8 mouse cellular contexts compared by ENCODE assay signal in the genomic region with DNA sequence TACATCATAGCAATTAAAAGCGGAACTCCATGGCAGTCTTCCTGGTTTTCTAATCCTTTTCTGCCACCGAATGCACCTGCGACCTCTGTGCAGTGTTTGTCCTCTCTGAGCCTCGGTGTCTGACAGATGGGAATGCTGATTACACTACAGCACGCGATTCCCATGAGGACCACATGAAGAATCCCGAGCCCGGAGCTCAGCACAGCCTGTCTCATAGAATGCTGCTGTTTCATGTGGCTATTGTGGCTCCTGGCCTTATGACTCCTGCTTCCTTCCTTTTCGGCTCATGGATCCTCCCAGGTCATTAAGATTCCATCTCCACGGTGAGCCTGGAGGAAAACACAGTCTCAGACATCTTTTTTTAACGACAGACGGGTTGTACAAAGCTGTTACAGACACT. TPM values are rescaled to one million over a fixed set of nuclear protein-coding genes. Genes with fewer than 3 reads are reported as not detected.
A peak's percentile ranks its signal among the peaks of the same experiment; 100 is the strongest.
DNase-seq lines count a peak whose midpoint lies in the region; ATAC-seq and TF ChIP-seq lines count a peak whose summit lies in the region.

No protein-coding gene starts in this region.

- H3K4me3 ChIP-seq in forebrain, embryonic 14.5 days (ENCODE audit: low read depth, low read length), result no peak overlapping the region
- H3K4me3 ChIP-seq in forebrain, embryonic 16.5 days (replicated peaks; ENCODE audit: low read length), result no peak overlapping the region
- H3K4me3 ChIP-seq in liver, embryonic 11.5 days (ENCODE audit: low read depth, low read length), result no peak overlapping the region

- DNase-seq in forebrain, embryonic 14.5 days (ENCODE audit: low spot score), result peak; percentile 28
- DNase-seq in brain, embryonic 14.5 days (ENCODE audit: low read depth), result peak; percentile 68
- DNase-seq in heart, postnatal 25 days (ENCODE audit: low spot score), result peak; percentile 35
- peak; percentile 33 for DNase-seq in lung, postnatal 36 days
- DNase-seq in right cerebral cortex, adult 2 months (ENCODE audit: low spot score in 2 of 2), result no peak
- DNase-seq in T-cell, adult 2 months (ENCODE audit: low spot score), result no peak
- DNase-seq in liver, embryonic 11.5 days (ENCODE audit: low spot score), result no peak

- H3K36me3 ChIP-seq in forebrain, embryonic 14.5 days (ENCODE audit: control insufficient read depth, insufficient read depth, low read length), result no peaks in the 10 kb centered on the region
- H3K36me3 ChIP-seq in forebrain, embryonic 16.5 days (ENCODE audit: control insufficient read depth, insufficient read depth), result no peaks in the 10 kb centered on the region
- H3K36me3 ChIP-seq in liver, embryonic 11.5 days (ENCODE audit: control insufficient read depth, insufficient read depth, low read length), result no peaks in the 10 kb centered on the region

- H3K27me3 ChIP-seq in forebrain, embryonic 14.5 days (replicated peaks; ENCODE audit: control insufficient read depth, insufficient read depth, low read length), result no peaks in the 10 kb centered on the region
- H3K27me3 ChIP-seq in forebrain, embryonic 16.5 days (replicated peaks; ENCODE audit: control insufficient read depth, insufficient read depth, low read length), result no peaks in the 10 kb centered on the region
- H3K27me3 ChIP-seq in liver, embryonic 11.5 days (replicated peaks; ENCODE audit: control insufficient read depth, insufficient read depth, low read length), result no peaks in the 10 kb centered on the region

- no peaks in the 10 kb centered on the region for H3K4me1 ChIP-seq in forebrain, embryonic 14.5 days (ENCODE audit: control insufficient read depth, insufficient read depth, low read length)
- no peaks in the 10 kb centered on the region for H3K4me1 ChIP-seq in forebrain, embryonic 16.5 days (replicated peaks; ENCODE audit: control insufficient read depth, insufficient read depth, low read length)
- H3K4me1 ChIP-seq in liver, embryonic 11.5 days (replicated peaks; ENCODE audit: control insufficient read depth, insufficient read depth, low read length), result no peaks in the 10 kb centered on the region

- TF ChIP-seq CTCF in brain, embryonic 14.5 days (IDR thresholded peaks at IDR 0.05; ENCODE audit: borderline replicate concordance, extremely low read depth, insufficient read depth, insufficient read length), result no peak

- 57% methylated on average over 12 of the region's 12 CpGs for WGBS in forebrain, embryonic 14.5 days
- 51% methylated on average over 12 of the region's 12 CpGs for WGBS in forebrain, embryonic 16.5 days
- 60% methylated on average over 12 of the region's 12 CpGs for WGBS in liver, embryonic 11.5 days

- H3K9ac ChIP-seq in forebrain, embryonic 14.5 days (ENCODE audit: low read length), result no peak overlapping the region
- H3K9ac ChIP-seq in forebrain, embryonic 16.5 days (replicated peaks; ENCODE audit: low read depth, low read length), result no peak overlapping the region
- H3K9ac ChIP-seq in liver, embryonic 11.5 days (ENCODE audit: low read depth, low read length), result no peak overlapping the region

- TF ChIP-seq POLR2A in brain, embryonic 14.5 days (IDR thresholded peaks at IDR 0.05; ENCODE audit: borderline replicate concordance, extremely low read depth, insufficient read depth, insufficient read length, poor library complexity, severe bottlenecking), result no peak

- H3K4me2 ChIP-seq in forebrain, embryonic 14.5 days (ENCODE audit: low read length), result no peak overlapping the region
- H3K4me2 ChIP-seq in forebrain, embryonic 16.5 days (ENCODE audit: low read length), result no peak overlapping the region
- H3K4me2 ChIP-seq in liver, embryonic 11.5 days, result no peak overlapping the region

- intact Hi-C loops in heart, postnatal 25 days (cut with DNase I), result loop anchor here (5.0 kb wide), 3 partner anchors 45 to 175 kb away; no protein-coding TSS in a partner anchor

- no peak overlapping the region for H3K27ac ChIP-seq in forebrain, embryonic 14.5 days (ENCODE audit: low read depth, low read length)
- no peak overlapping the region for H3K27ac ChIP-seq in forebrain, embryonic 16.5 days (ENCODE audit: low read length)
- H3K27ac ChIP-seq in liver, embryonic 11.5 days (ENCODE audit: low read depth, low read length), result no peak overlapping the region

- no peaks in the 10 kb centered on the region for H3K9me3 ChIP-seq in forebrain, embryonic 14.5 days (replicated peaks; ENCODE audit: control insufficient read depth, low read length)
- H3K9me3 ChIP-seq in forebrain, embryonic 16.5 days (ENCODE audit: control insufficient read depth, low read length), result no peaks in the 10 kb centered on the region
- no peaks in the 10 kb centered on the region for H3K9me3 ChIP-seq in liver, embryonic 11.5 days (ENCODE audit: control insufficient read depth, low read length)

- ATAC-seq in forebrain, embryonic 14.5 days, result no peak
- no peak for ATAC-seq in forebrain, embryonic 16.5 days
- no peak for ATAC-seq in liver, embryonic 11.5 days (replicated peaks; ENCODE audit: low FRiP score)

RNA-seq across cellular contexts. Expression of gene Emcn, which starts 18.6 kb away (rescaled TPM):
- 12.5 and 13.2 TPM in 2 replicates for polyA plus RNA-seq in forebrain, embryonic 14.5 days (2014; fragmentation: Nextera tagmentation; extraction: Ambion mirVana)
- polyA plus RNA-seq in forebrain, embryonic 16.5 days (2015; fragmentation: Nextera tagmentation; extraction: Ambion mirVana), result 9.5 and 11.8 TPM in 2 replicates
- 11.1 and 14.5 TPM in 2 replicates for polyA plus RNA-seq in brain, embryonic 14.5 days (2012; rRNA removed)
- 10 to 100 TPM; 51.2 to 56.4 TPM for total RNA-seq in heart, postnatal 25 days (2021)
- 11.6 and 11.8 TPM in 2 replicates for polyA plus RNA-seq in liver, embryonic 11.5 days (2014; fragmentation: Nextera tagmentation; extraction: Ambion mirVana)

Comparison
In these comparisons a context has a peak if more than half of its experiments do, and no peak if none do; other contexts are left out.
1. DNase-seq: peak in forebrain, embryonic 14.5 days (single experiment), brain, embryonic 14.5 days (single experiment), heart, postnatal 25 days (single experiment) and lung, postnatal 36 days (single experiment); none in right cerebral cortex, adult 2 months (0 of 2), T-cell, adult 2 months (single experiment) and liver, embryonic 11.5 days (single experiment).